In the genomic region with DNA sequence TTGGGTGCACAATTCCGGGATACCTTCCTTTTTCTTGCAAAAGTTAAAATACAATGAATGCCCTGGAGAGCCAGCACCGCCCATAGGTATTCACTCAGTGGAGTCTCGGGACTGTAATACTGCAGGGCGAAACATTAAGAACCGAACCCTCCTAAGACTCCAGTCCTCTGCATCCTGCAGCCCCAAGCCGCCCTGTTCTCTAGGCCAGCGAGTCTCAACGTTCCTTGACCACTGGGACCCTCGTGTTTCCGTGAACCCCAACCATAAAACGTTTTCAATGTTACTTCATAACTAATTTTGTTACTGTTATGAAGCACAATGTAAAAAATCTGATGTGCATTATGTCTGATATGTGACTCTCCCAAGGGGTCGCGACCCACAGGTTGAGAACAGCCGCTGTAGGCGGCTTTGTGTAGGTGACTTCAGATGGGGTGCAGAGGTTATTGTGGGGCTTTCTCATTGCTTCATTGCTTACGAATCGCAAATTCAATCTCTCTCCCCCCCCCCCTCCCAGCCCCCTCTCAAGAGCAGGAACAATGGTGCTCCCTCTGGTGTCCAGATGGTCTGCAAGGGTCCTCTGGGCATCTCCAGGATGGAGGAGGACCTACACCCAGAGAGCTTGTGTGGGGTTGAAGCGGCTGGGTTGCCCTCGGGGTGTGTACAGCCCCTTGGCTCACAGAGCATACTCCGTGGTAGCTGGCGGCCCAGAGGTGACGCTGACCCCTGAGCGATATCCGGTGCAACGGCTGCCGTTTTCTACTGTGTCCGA, we compare ENCODE assay signal across 8 mouse cellular contexts. TPM values are rescaled to one million over a fixed set of nuclear protein-coding genes. Genes with fewer than 3 reads are reported as not detected.
A peak's percentile ranks its signal among the peaks of the same experiment; 100 is the strongest.
DNase-seq lines count a peak whose midpoint lies in the region; ATAC-seq and TF ChIP-seq lines count a peak whose summit lies in the region.

No protein-coding gene starts in this region.

- 42% methylated on average over 27 of the region's 27 CpGs for WGBS in kidney, embryonic 16.5 days
- 48% methylated on average over 27 of the region's 27 CpGs for WGBS in bone marrow, adult 2 months
- WGBS in forebrain, embryonic 10.5 days: 47% methylated on average over 27 of the region's 27 CpGs
- WGBS in limb, embryonic 10.5 days: 48% methylated on average over 27 of the region's 27 CpGs

- peak overlapping the region; percentile 85 for H3K4me2 ChIP-seq in kidney, embryonic 16.5 days (replicated peaks; ENCODE audit: low read depth, low read length)

- no peak for TF ChIP-seq POLR2A in bone marrow, adult 2 months (IDR thresholded peaks at IDR 0.05; ENCODE audit: borderline replicate concordance, control insufficient read depth, low read depth, low read length)

- peak overlapping the region; percentile 68 for H3K9ac ChIP-seq in kidney, embryonic 16.5 days (replicated peaks; ENCODE audit: low read length)

- H3K4me3 ChIP-seq in kidney, embryonic 16.5 days (ENCODE audit: low read length): peak overlapping the region; percentile 56
- H3K4me3 ChIP-seq in bone marrow, adult 2 months (replicated peaks; ENCODE audit: control insufficient read depth, low read depth, low read length): peak overlapping the region; percentile 59
- H3K4me3 ChIP-seq in forebrain, embryonic 10.5 days: peak overlapping the region; percentile 62
- H3K4me3 ChIP-seq in limb, embryonic 10.5 days: peak overlapping the region; percentile 73

- DNase-seq in kidney, postnatal 14 days: no peak
- DNase-seq in forebrain, embryonic 10.5 days (ENCODE audit: extremely low spot score, low spot score): no peak
- DNase-seq in limb, embryonic 10.5 days (ENCODE audit: low spot score): no peak
- DNase-seq in naive thymus-derived CD4-positive, alpha-beta T cell, adult 2 months (ENCODE audit: low read depth): peak; percentile 13
- DNase-seq in yolk sac, embryonic 10.5 days (ENCODE audit: low spot score): no peak
- no peak for DNase-seq in right cerebral cortex, adult 18-20 months

- no peaks in the 10 kb centered on the region for H3K27me3 ChIP-seq in kidney, embryonic 16.5 days (ENCODE audit: insufficient read depth, low read length)
- no peaks in the 10 kb centered on the region for H3K27me3 ChIP-seq in forebrain, embryonic 10.5 days (ENCODE audit: poor library complexity, severe bottlenecking)
- no peaks in the 10 kb centered on the region for H3K27me3 ChIP-seq in limb, embryonic 10.5 days (ENCODE audit: low read depth, poor library complexity, severe bottlenecking)

- peaks cover 9% of the 10 kb centered on the region; the same call in 1 of the 2 replicates for H3K36me3 ChIP-seq in kidney, embryonic 16.5 days (ENCODE audit: insufficient read depth, low read length)
- H3K36me3 ChIP-seq in forebrain, embryonic 10.5 days (replicated peaks): peaks cover 16% of the 10 kb centered on the region
- peaks cover 14% of the 10 kb centered on the region for H3K36me3 ChIP-seq in limb, embryonic 10.5 days

- H3K4me1 ChIP-seq in kidney, embryonic 16.5 days (ENCODE audit: insufficient read depth, low read length): peaks cover 6% of the 10 kb centered on the region; the same call in 1 of the 2 replicates
- H3K4me1 ChIP-seq in bone marrow, adult 2 months (ENCODE audit: control insufficient read depth, insufficient read depth, low read length): no peaks in the 10 kb centered on the region
- peaks cover 20% of the 10 kb centered on the region for H3K4me1 ChIP-seq in forebrain, embryonic 10.5 days
- peaks cover 18% of the 10 kb centered on the region for H3K4me1 ChIP-seq in limb, embryonic 10.5 days

- ATAC-seq in kidney, embryonic 16.5 days (ENCODE audit: low FRiP score, low TSS enrichment): peak; percentile 53; the same call in 1 of the 2 replicates

- H3K9me3 ChIP-seq in kidney, embryonic 16.5 days (ENCODE audit: low read length): no peaks in the 10 kb centered on the region
- H3K9me3 ChIP-seq in forebrain, embryonic 10.5 days: no peaks in the 10 kb centered on the region
- H3K9me3 ChIP-seq in limb, embryonic 10.5 days (replicated peaks): no peaks in the 10 kb centered on the region

- no peak for TF ChIP-seq CTCF in bone marrow, adult 2 months (IDR thresholded peaks at IDR 0.05; ENCODE audit: control insufficient read depth, insufficient read depth, low read length)

- peak overlapping the region; percentile 94 for H3K27ac ChIP-seq in kidney, embryonic 16.5 days (ENCODE audit: low read length)
- H3K27ac ChIP-seq in bone marrow, adult 2 months (ENCODE audit: control insufficient read depth, insufficient read depth, low read depth, low read length, poor library complexity): peak overlapping the region; percentile 95
- peak overlapping the region; percentile 88 for H3K27ac ChIP-seq in forebrain, embryonic 10.5 days
- peak overlapping the region; percentile 92 for H3K27ac ChIP-seq in limb, embryonic 10.5 days

RNA-seq across cellular contexts. Expression of a gene that starts 1.2 kb away (rescaled TPM):
- 19.2 and 22.3 TPM in 2 replicates for polyA plus RNA-seq in kidney, embryonic 16.5 days (2015; fragmentation: Nextera tagmentation; extraction: Ambion mirVana)
- polyA plus RNA-seq in bone marrow, adult 2 months (2011; ENCODE audit: insufficient read depth, insufficient read length, low replicate concordance, missing spikeins): 8.8 and 23.7 TPM in 2 replicates
- polyA plus RNA-seq in forebrain, embryonic 10.5 days (2016; fragmentation: Nextera tagmentation; extraction: Ambion mirVana): 13.3 and 16.0 TPM in 2 replicates
- polyA plus RNA-seq in limb, embryonic 10.5 days (2016; fragmentation: Nextera tagmentation; extraction: Ambion mirVana): 13.7 and 15.0 TPM in 2 replicates

RNA-seq across cellular contexts. Expression of a gene that starts 22.2 kb away (rescaled TPM):
- 20.6 TPM in 2 replicates for polyA plus RNA-seq in kidney, embryonic 16.5 days (2015; fragmentation: Nextera tagmentation; extraction: Ambion mirVana)
- 12.0 and 17.7 TPM in 2 replicates for polyA plus RNA-seq in bone marrow, adult 2 months (2011; ENCODE audit: insufficient read depth, insufficient read length, low replicate concordance, missing spikeins)
- polyA plus RNA-seq in forebrain, embryonic 10.5 days (2016; fragmentation: Nextera tagmentation; extraction: Ambion mirVana): 30.7 and 32.9 TPM in 2 replicates
- 21.4 and 22.7 TPM in 2 replicates for polyA plus RNA-seq in limb, embryonic 10.5 days (2016; fragmentation: Nextera tagmentation; extraction: Ambion mirVana)

RNA-seq across cellular contexts. Expression of a gene that starts 24.2 kb away (rescaled TPM):
- polyA plus RNA-seq in kidney, embryonic 16.5 days (2015; fragmentation: Nextera tagmentation; extraction: Ambion mirVana): 233 and 259 TPM in 2 replicates
- polyA plus RNA-seq in bone marrow, adult 2 months (2011; ENCODE audit: insufficient read depth, insufficient read length, low replicate concordance, missing spikeins): 122 and 128 TPM in 2 replicates
- 278 and 306 TPM in 2 replicates for polyA plus RNA-seq in forebrain, embryonic 10.5 days (2016; fragmentation: Nextera tagmentation; extraction: Ambion mirVana)
- polyA plus RNA-seq in limb, embryonic 10.5 days (2016; fragmentation: Nextera tagmentation; extraction: Ambion mirVana): 280 and 304 TPM in 2 replicates

RNA-seq across cellular contexts. Expression of a gene that starts 35.2 kb away (rescaled TPM):
- 0.10 TPM in 1 of 2 replicates, not detected in the other for polyA plus RNA-seq in kidney, embryonic 16.5 days (2015; fragmentation: Nextera tagmentation; extraction: Ambion mirVana)
- polyA plus RNA-seq in bone marrow, adult 2 months (2011; ENCODE audit: insufficient read depth, insufficient read length, low replicate concordance, missing spikeins): not detected in 2 replicates
- not detected in 2 replicates for polyA plus RNA-seq in forebrain, embryonic 10.5 days (2016; fragmentation: Nextera tagmentation; extraction: Ambion mirVana)
- polyA plus RNA-seq in limb, embryonic 10.5 days (2016; fragmentation: Nextera tagmentation; extraction: Ambion mirVana): not detected in 2 replicates
